Mouse (Mus musculus) ES-Bruce4 (cell line): ENCODE measurements around the gene Fndc8. TPM values are rescaled to one million over a fixed set of nuclear protein-coding genes. Genes with fewer than 3 reads are reported as not detected.

ENCODE experiments used
- H3K27ac ChIP-seq: 2 replicates; pipeline ENCODE4 v1.5.1; 2012; ENCODE audit warnings: low read length, inconsistent platforms; ENCODE audit not compliant: insufficient read depth
- H3K27me3 ChIP-seq: 2 replicates; pipeline ENCODE4 v1.6.1; 2012; ENCODE audit warnings: mild to moderate bottlenecking, low read length, inconsistent platforms; ENCODE audit not compliant: control insufficient read depth, poor library complexity, insufficient read depth, severe bottlenecking
- H3K36me3 ChIP-seq: 2 replicates; pipeline ENCODE4 v1.6.1; 2012; ENCODE audit warnings: inconsistent platforms, mild to moderate bottlenecking, low read length, moderate library complexity; ENCODE audit not compliant: control insufficient read depth, poor library complexity, insufficient read depth, severe bottlenecking
- H3K4me1 ChIP-seq: one replicate; pipeline ENCODE4 v1.8.1; 2011; ENCODE audit warnings: low read length; ENCODE audit not compliant: control insufficient read depth, insufficient read depth
- H3K4me3 ChIP-seq: 2 replicates; pipeline ENCODE4 v1.5.1; 2011; ENCODE audit warnings: low read depth, mild to moderate bottlenecking, low read length
- H3K9ac ChIP-seq: 2 replicates; pipeline ENCODE4 v1.6.1; 2012; ENCODE audit warnings: low read depth, mild to moderate bottlenecking, inconsistent platforms; ENCODE audit not compliant: poor library complexity, severe bottlenecking
- H3K9me3 ChIP-seq: replicated peaks from 2 replicates; pipeline ENCODE4 v1.6.1; 2012; ENCODE audit warnings: mild to moderate bottlenecking, low read length, inconsistent platforms; ENCODE audit not compliant: control insufficient read depth, poor library complexity, insufficient read depth, severe bottlenecking
- CTCF ChIP-seq: IDR thresholded peaks from one replicate; pipeline ENCODE4 v1.8.1; 2011; ENCODE audit warnings: low read depth, low read length
- EP300 ChIP-seq: IDR thresholded peaks from 2 replicates; pipeline ENCODE4 v1.6.1; 2011; ENCODE audit warnings: low read depth, low read length; ENCODE audit not compliant: insufficient read depth
- POLR2A ChIP-seq: IDR thresholded peaks from one replicate; pipeline ENCODE4 v1.8.1; 2011; ENCODE audit warnings: low read length; ENCODE audit not compliant: insufficient read depth
- polyA plus RNA-seq: library from polyadenylated mRNA; stranded (reverse); fragments of >200 nt; gene quantifications from 2 replicates; pipeline ENCODE4 v1.2.4, GENCODE M21; 2011; ENCODE audit warnings: low read depth; ENCODE audit not compliant: missing spikeins, insufficient read depth, insufficient read length

Gene Fndc8
- polyA plus RNA-seq, 1 experiment, result not detected

DNA sequence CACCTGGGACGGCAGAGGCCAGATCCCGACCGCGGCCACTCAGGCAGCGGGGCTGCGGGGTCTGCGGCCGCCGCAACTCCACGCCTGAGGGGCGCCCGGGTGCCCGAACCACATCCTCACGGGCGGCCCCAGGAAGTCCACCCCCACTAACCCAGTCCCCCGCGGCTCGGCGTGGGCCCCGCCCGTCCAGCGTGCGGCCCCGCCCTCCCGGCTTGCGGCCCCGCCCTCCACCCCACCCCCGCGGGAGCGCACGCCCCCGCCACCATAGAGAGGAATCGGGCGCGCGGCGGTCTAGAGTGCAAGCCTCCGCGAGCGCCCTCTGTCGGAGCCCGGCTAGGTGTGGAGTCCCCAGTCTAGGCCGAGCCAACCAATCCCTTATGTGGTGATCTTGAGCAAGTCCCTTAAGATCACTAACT is 20.9 kb upstream of the Fndc8 start, which contains the start of gene Rffl:
Gene Rffl, minus strand, starts transcription at position 180 of the 416 bp plus-strand sequence.
- H3K27me3 ChIP-seq, result no peaks in the 10 kb centered on the region
- H3K9ac ChIP-seq, result peak within 1 kb of the TSS; percentile 86
- no peaks in the 10 kb centered on the region; the same call in 1 of the 2 replicates for H3K36me3 ChIP-seq
- TF ChIP-seq POLR2A (no peak), EP300 (no peak), CTCF (peak; percentile 69)
- no peaks in the 10 kb centered on the region for H3K4me1 ChIP-seq
- no peaks in the 10 kb centered on the region for H3K9me3 ChIP-seq
- H3K4me3 ChIP-seq, result peak within 1 kb of the TSS; percentile 77
- no peak within 1 kb of the TSS for H3K27ac ChIP-seq

GRCm38 (mm10) chr11:82874924-82875323 is 17.0 kb upstream of the Fndc8 start:
- peaks cover 7% of the 10 kb centered on the region for H3K36me3 ChIP-seq
- no peaks in the 10 kb centered on the region for H3K9me3 ChIP-seq
- TF ChIP-seq EP300 (no peak), CTCF (no peak), POLR2A (no peak)
- no peaks in the 10 kb centered on the region for H3K27me3 ChIP-seq
- H3K9ac ChIP-seq, result no peak overlapping the region
- H3K4me1 ChIP-seq, result no peaks in the 10 kb centered on the region
- no peak overlapping the region for H3K4me3 ChIP-seq
- H3K27ac ChIP-seq, result no peak overlapping the region

DNA sequence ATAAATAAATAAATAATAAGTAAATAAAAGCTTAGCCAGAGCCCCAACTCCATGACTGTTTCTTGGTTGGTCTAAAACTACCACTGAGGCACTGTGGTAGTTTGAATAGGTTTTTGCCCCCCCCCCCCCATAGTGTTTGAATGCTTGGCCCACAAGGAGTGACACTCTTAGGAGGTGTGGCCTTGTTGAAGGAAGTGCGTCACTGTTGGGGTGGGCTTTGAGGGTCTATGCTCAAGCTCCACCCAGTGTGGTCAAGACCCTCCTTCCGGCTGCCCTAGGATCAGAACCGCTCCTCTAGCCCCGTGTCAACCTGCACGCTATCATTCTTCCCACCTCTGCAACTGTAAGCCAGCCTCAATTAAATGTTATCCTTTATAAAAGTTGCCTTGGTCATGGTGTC is 16.3 kb upstream of the Fndc8 start:
- TF ChIP-seq CTCF (no peak), POLR2A (no peak), EP300 (no peak)

DNA sequence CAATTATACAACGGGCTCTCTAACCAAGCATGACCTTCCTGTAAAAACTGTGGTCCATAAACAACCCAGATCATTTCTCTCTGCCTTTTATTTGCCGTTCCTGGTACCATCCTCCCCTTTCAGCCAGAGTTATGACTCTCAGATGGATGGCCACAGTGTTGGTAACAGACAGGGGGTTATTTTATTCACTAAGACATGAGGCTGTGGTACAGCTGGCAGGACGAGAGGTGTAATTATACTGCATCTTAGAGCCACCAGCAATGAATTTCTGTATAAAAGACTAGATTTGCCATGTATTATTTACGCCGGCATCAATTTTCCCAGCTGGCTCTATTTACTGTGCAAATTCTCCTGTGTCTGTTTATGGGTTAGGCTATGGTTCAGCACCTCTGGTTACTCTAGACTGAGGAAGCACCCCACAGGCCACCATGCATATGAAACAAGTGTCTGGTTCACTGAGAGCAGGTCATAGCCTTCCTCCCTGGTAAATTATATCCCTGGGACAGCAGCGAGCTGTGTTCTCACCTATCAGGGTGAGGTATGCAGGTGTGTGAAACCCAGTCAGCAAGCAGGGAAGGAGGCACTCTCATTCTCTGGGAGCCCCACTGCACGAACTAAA is 14.1 kb upstream of the Fndc8 start:
- Histone ChIP-seq H3K27ac (no peak overlapping the region), H3K27me3 (no peaks in the 10 kb centered on the region), H3K36me3 (peaks cover 19% of the 10 kb centered on the region), H3K4me1 (peaks cover 8% of the 10 kb centered on the region), H3K9ac (no peak overlapping the region), H3K9me3 (no peaks in the 10 kb centered on the region), H3K4me3 (no peak overlapping the region)
- TF ChIP-seq POLR2A, result no peak
- TF ChIP-seq CTCF, result no peak
- TF ChIP-seq EP300, result no peak

More for the DNA sequence above, 16.3 kb upstream of the Fndc8 start:
- Histone ChIP-seq H3K4me1 (no peaks in the 10 kb centered on the region), H3K27me3 (no peaks in the 10 kb centered on the region), H3K9me3 (no peaks in the 10 kb centered on the region), H3K36me3 (peaks cover 7% of the 10 kb centered on the region), H3K27ac (no peak overlapping the region), H3K9ac (no peak overlapping the region), H3K4me3 (peak overlapping the region; percentile 52; the same call in 1 of the 2 replicates)

- no peak overlapping the region for H3K4me3 ChIP-seq
- no peak overlapping the region for H3K9ac ChIP-seq
- H3K27me3 ChIP-seq, result no peaks in the 10 kb centered on the region
- no peak overlapping the region; the same call in 1 of the 2 replicates for H3K27ac ChIP-seq
- TF ChIP-seq CTCF, result no peak
- no peak for TF ChIP-seq POLR2A
- TF ChIP-seq EP300, result no peak
- peaks cover 19% of the 10 kb centered on the region for H3K36me3 ChIP-seq
- peaks cover 17% of the 10 kb centered on the region for H3K4me1 ChIP-seq
- no peaks in the 10 kb centered on the region for H3K9me3 ChIP-seq
Measured at GRCm38 (mm10) chr11:82883180-82883579, 8.7 kb upstream of the Fndc8 start.

GRCm38 (mm10) chr11:82886559-82886958 is 5.4 kb upstream of the Fndc8 start:
- H3K27me3 ChIP-seq, result no peaks in the 10 kb centered on the region
- no peak for TF ChIP-seq CTCF
- no peak overlapping the region for H3K27ac ChIP-seq
- no peaks in the 10 kb centered on the region for H3K9me3 ChIP-seq
- peaks cover 15% of the 10 kb centered on the region for H3K4me1 ChIP-seq
- peaks cover 8% of the 10 kb centered on the region for H3K36me3 ChIP-seq
- H3K4me3 ChIP-seq, result no peak overlapping the region
- peak overlapping the region; percentile 40; the same call in 1 of the 2 replicates for H3K9ac ChIP-seq
